Mouse (Mus musculus) brain, adult 2 months (tissue): ENCODE measurements around the gene Cabp7.

Experiments used
- DNase-seq: peaks from one replicate; pipeline ENCODE4 v3.0.0; 2011; ENCODE audit warnings: low read depth, low spot score

The Cabp7 gene

DNA sequence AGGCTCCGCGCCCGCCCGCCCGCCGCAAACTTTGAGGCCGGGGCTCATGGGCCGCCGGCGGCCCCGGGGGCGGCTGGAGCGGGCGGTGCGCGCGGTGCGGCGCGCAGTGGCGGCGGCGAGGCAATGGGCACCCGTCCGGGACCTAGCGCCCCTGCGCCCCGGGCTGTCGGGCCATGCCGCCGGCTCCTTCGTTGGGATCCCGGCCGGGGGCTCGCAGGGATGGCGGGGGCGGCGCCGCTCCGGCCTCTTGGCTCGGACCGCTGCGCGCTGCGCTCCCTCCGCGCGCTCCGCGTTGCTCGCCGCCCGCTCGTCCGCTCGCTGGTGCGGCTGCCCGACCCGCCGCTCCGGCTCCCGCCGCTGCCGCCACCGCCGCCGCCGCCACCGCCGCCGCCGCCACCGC lies at the start of gene Cabp7:
TSS of gene Cabp7 (minus strand) at position 46 of the 400 bp plus-strand sequence.
- DNase-seq = no peak

- no peak for DNase-seq
Observed at GRCm38 (mm10) chr11:4793006-4793405, 46.4 kb upstream of the Cabp7 start.

- no peak for DNase-seq
Observed at GRCm38 (mm10) chr11:4791549-4791948, 45.0 kb upstream of the Cabp7 start.

GRCm38 (mm10) chr11:4789691-4790090 lies 43.1 kb upstream of the Cabp7 start:
- no peak for DNase-seq

DNA sequence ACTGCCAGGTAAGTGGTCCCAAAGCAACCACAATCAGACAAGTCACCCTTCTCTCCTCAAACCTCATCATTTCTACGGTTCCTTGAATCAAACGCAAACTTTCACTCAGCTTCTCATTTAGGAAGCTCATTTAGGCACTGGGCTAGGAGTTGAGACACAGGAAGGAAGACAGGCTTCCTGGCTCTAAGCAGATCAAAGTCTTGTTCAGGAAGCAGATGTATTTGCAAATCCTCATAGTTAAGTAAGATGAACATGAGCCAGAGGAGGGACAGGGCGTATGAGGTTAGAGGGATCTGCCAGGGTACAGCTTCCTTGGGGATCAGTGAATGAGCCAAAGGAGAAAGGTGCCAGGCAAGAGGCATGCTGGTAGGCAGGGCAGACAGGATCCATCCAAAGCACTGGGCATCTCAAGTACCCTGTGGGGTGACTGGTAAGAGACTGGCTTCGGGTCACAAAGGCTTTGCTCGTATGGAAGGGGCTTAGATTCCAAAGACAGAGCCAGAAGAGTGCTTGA lies 38.1 kb upstream of the Cabp7 start:
- DNase-seq = no peak

GRCm38 (mm10) chr11:4783116-4783515 lies 36.5 kb upstream of the Cabp7 start:
- DNase-seq = no peak

- no peak for DNase-seq
Observed at GRCm38 (mm10) chr11:4780927-4781326, 34.3 kb upstream of the Cabp7 start.

DNA sequence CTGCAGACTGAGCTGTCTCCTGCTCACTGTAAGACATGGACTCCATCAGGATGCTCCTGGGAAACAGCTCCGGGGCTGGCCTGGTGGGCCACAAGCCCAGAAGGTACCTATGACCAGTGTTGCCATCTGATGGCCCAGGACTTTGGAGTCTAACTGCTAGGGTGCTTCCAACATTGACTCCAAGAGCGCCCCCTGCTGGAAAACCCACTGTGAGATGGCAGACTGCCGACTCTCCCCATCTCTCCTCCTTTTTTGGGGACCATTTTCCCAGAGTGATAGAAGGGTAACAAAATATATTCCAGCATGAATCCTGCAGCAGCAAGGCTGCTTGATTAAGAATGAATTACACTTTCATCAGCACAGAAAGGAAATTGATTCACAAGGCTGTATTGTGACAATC lies 26.3 kb upstream of the Cabp7 start:
- peak; percentile 79 for DNase-seq

DNA sequence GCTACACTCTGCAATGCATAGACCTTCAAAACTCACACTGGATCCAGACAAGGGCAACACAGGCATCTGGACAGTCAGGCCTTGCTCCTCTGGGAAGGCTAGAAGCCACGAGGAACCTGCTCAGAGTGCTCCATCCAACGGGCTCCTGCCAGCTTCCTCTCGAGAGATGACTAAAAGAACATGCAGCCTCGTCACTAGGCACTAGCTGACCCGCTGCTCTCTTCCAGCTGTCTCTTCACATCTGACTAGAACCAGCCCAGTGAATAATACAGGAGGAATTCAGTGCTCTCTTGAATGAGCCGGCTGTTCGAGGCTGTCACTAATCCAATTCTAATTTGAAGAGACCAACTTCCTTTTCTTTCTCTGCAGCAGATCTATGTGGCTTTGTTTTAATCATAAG lies 25.2 kb upstream of the Cabp7 start:
- peak; percentile 47 for DNase-seq

DNA sequence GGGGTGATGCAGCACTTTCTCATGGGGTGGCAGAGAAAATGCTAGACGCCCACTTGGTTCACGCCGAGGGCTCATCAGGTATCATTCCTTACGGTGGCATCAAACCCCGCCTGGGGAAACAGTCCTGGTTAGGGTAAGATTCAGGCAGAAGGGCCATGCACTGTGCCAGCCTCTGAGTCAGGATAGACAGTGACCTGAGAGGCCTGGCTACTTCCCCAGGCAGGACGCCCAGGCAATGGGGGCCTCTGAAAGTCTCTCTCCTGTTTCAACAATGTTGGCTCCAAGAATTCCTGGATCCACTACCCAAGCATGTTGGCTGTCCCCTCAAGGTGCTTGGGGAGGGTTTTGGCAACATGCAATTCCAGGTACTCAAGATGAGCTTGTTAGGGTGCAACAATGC lies 23.3 kb upstream of the Cabp7 start:
- no peak for DNase-seq

GRCm38 (mm10) chr11:4769293-4769692 lies 22.7 kb upstream of the Cabp7 start:
- DNase-seq = peak; percentile 66

GRCm38 (mm10) chr11:4768399-4768798 lies 21.8 kb upstream of the Cabp7 start:
- DNase-seq = no peak

GRCm38 (mm10) chr11:4764476-4764875 lies 17.9 kb upstream of the Cabp7 start:
- peak; percentile 57 for DNase-seq

DNA sequence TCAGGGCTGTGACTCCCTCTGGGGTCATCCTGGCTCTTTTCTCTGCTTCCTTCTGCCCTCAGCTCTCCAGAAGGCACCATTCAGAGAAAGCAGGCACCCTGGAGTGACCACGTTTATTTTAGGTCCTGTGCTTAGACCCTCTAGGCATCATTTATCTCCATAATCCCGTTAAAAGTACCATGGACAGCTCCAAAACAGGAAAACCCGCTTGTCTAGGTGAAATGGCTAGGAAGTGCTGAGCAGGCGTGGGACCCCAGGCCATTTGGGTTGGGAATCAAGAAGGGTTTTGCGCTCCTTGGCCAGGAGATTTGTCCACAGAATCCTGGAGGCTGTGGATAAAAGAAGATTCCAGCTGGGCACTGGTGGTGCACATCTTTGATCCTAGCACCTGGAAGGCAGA lies 17.1 kb upstream of the Cabp7 start:
- DNase-seq = no peak

GRCm38 (mm10) chr11:4762511-4762910 lies 15.9 kb upstream of the Cabp7 start:
- DNase-seq = no peak

GRCm38 (mm10) chr11:4761991-4762390 lies 15.4 kb upstream of the Cabp7 start:
- peak; percentile 35 for DNase-seq

GRCm38 (mm10) chr11:4760438-4760837 lies 13.9 kb upstream of the Cabp7 start:
- no peak for DNase-seq

GRCm38 (mm10) chr11:4757789-4758158 lies 11.2 kb upstream of the Cabp7 start:
- no peak for DNase-seq

GRCm38 (mm10) chr11:4756984-4757788 lies 10.6 kb upstream of the Cabp7 start:
- no peak for DNase-seq

- DNase-seq = no peak
Observed at GRCm38 (mm10) chr11:4756460-4756859, 9.9 kb upstream of the Cabp7 start.

GRCm38 (mm10) chr11:4754867-4755266 lies 8.3 kb upstream of the Cabp7 start:
- no peak for DNase-seq

GRCm38 (mm10) chr11:4754036-4754435 lies 7.5 kb upstream of the Cabp7 start:
- DNase-seq = no peak

GRCm38 (mm10) chr11:4752836-4753235 lies 6.3 kb upstream of the Cabp7 start:
- no peak for DNase-seq

- DNase-seq = peak; percentile 33
Observed at GRCm38 (mm10) chr11:4750263-4750662, 3.7 kb upstream of the Cabp7 start.
